Mouse (Mus musculus): ENCODE results near the gene Grhl3. TPM values are rescaled to one million over a fixed set of nuclear protein-coding genes. Genes with fewer than 3 reads are reported as not detected.

Gene Grhl3
- polyA plus RNA-seq, 1 experiment from 2014 or later: 6.8 TPM

DNA sequence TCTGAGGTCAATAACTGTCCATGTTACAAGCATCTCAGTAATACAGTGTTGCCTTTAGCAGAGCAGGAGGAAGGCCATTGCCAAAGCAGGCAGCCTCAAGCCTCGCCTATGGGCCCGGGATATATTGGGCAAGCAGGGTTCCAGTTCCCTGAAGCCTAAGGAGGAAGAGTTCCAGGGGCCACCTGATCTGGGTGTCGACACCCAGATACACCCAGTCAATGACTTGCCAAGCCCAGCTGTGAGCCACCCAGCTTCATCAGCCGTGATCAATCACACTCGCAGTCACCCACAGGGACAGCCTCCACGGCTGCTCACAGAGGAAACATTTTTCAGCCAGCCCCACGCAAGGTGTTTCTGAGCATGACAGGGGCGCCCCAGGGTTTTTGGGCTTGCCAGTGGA, 5.9 kb downstream of the Grhl3 start:
- peaks cover 82% of the 10 kb centered on the region for H3K4me1 ChIP-seq (ENCODE audit: control insufficient read depth, insufficient read depth, low read length)
- WGBS: 51% methylated on average over 8 of the region's 8 CpGs

DNA sequence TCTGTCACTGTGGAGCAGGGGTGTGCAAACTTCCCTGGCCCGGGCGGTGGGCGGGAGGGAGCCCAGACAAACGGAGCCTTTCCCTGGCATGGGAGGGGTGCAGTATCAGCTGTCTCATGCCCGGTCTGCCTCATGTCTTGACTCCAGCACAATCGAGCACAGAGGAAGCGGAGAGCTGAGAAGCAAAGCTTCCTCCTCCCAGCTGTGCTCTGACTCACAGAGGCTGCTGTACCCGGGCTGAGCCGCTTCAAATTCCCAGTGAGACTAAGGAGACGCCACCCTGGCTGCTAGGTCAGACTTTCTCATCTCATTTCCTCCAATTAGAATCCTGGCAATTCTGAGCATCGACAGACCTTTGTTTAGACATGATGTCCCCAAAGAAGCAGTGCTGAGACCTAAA, 6.4 kb downstream of the Grhl3 start:
- no peaks in the 10 kb centered on the region for H3K36me3 ChIP-seq (ENCODE audit: control insufficient read depth, insufficient read depth)
- no peak overlapping the region for H3K4me2 ChIP-seq (ENCODE audit: low read depth, low read length)
- no peaks in the 10 kb centered on the region for H3K9me3 ChIP-seq (replicated peaks; ENCODE audit: control insufficient read depth, low read length)
- peaks cover 2% of the 10 kb centered on the region; the same call in 1 of the 2 replicates for H3K27me3 ChIP-seq (ENCODE audit: control insufficient read depth, insufficient read depth, low read length)
- H3K4me3 ChIP-seq (ENCODE audit: low read length): no peak overlapping the region
- H3K4me1 ChIP-seq (ENCODE audit: control insufficient read depth, insufficient read depth, low read length): peaks cover 78% of the 10 kb centered on the region
- 33% methylated on average over 11 of the region's 11 CpGs for WGBS
- ATAC-seq (replicated peaks; ENCODE audit: extremely low read depth, insufficient read depth, low FRiP score): no peak
- H3K27ac ChIP-seq (ENCODE audit: low read length): peak overlapping the region; percentile 94
- H3K9ac ChIP-seq (ENCODE audit: low read length): peak overlapping the region; percentile 49

More for the DNA sequence above, 5.9 kb downstream of the Grhl3 start:
- H3K27ac ChIP-seq (ENCODE audit: low read length): peak overlapping the region; percentile 94
- H3K9ac ChIP-seq (ENCODE audit: low read length): peak overlapping the region; percentile 49
- H3K27me3 ChIP-seq (ENCODE audit: control insufficient read depth, insufficient read depth, low read length): peaks cover 4% of the 10 kb centered on the region; the same call in 1 of the 2 replicates
- no peak for ATAC-seq (replicated peaks; ENCODE audit: extremely low read depth, insufficient read depth, low FRiP score)
- no peak overlapping the region for H3K4me2 ChIP-seq (ENCODE audit: low read depth, low read length)
- no peak overlapping the region for H3K4me3 ChIP-seq (ENCODE audit: low read length)
- no peaks in the 10 kb centered on the region for H3K9me3 ChIP-seq (replicated peaks; ENCODE audit: control insufficient read depth, low read length)
- H3K36me3 ChIP-seq (ENCODE audit: control insufficient read depth, insufficient read depth): no peaks in the 10 kb centered on the region

DNA sequence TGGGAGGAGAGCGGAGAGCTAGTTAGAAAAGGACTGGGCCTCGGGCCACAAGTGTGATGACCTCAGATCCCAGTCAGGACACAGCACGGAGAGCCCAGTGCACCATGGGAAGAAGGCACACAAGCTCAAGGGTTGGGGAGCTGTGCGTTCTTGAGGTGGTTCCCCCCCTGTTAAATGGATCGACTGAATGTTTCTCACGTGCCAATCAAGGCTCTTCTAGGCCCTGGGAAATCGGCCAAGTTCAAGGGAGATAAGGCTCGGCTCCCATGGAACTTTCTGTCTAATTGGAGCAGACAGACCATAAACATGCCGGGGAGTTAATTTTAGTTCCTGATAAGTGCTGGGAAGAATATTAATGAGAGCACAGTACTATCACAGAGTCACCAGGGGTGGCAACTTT, 8.0 kb downstream of the Grhl3 start:
- H3K4me2 ChIP-seq (ENCODE audit: low read depth, low read length): peak overlapping the region; percentile 27; the same call in 1 of the 2 replicates
- peaks cover 4% of the 10 kb centered on the region; the same call in 1 of the 2 replicates for H3K36me3 ChIP-seq (ENCODE audit: control insufficient read depth, insufficient read depth)
- peak overlapping the region; percentile 37; the same call in 1 of the 2 replicates for H3K9ac ChIP-seq (ENCODE audit: low read length)
- peak overlapping the region; percentile 94 for H3K27ac ChIP-seq (ENCODE audit: low read length)
- no peaks in the 10 kb centered on the region for H3K9me3 ChIP-seq (replicated peaks; ENCODE audit: control insufficient read depth, low read length)
- no peak overlapping the region for H3K4me3 ChIP-seq (ENCODE audit: low read length)
- ATAC-seq (replicated peaks; ENCODE audit: extremely low read depth, insufficient read depth, low FRiP score): peak; percentile 86
- peaks cover 63% of the 10 kb centered on the region for H3K4me1 ChIP-seq (ENCODE audit: control insufficient read depth, insufficient read depth, low read length)
- no peaks in the 10 kb centered on the region for H3K27me3 ChIP-seq (ENCODE audit: control insufficient read depth, insufficient read depth, low read length)
- 18% methylated on average over 9 of the region's 9 CpGs for WGBS

DNA sequence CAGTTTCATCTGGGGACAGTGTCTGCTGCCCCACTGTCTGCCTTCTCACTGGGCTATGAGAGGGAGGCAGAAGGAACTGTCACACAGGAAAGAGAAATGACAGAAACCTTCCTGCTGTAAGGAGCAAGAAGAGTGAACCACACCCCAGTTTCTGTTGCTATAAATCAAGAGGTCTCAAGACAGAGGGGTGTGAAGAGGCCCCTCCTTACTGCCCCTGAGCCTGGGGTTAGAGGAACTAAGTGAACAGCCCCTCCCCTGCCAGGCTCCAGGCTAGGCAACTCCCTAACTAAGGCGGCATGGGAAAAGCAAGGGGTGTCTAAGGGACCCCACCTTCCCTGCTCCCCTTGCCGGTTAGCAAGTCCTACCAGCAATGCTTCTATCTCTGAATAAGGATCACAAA, 9.6 kb downstream of the Grhl3 start:
- no peak for ATAC-seq (replicated peaks; ENCODE audit: extremely low read depth, insufficient read depth, low FRiP score)
- no peak overlapping the region for H3K4me3 ChIP-seq (ENCODE audit: low read length)
- no peak overlapping the region for H3K4me2 ChIP-seq (ENCODE audit: low read depth, low read length)
- peak overlapping the region; percentile 47; the same call in 1 of the 2 replicates for H3K9ac ChIP-seq (ENCODE audit: low read length)
- no peaks in the 10 kb centered on the region for H3K9me3 ChIP-seq (replicated peaks; ENCODE audit: control insufficient read depth, low read length)
- H3K36me3 ChIP-seq (ENCODE audit: control insufficient read depth, insufficient read depth): peaks cover 5% of the 10 kb centered on the region; the same call in 1 of the 2 replicates
- H3K27ac ChIP-seq (ENCODE audit: low read length): 0 out of 2 replicates have a peak overlapping the region, but pooled peaks have one; percentile 28
- peaks cover 55% of the 10 kb centered on the region for H3K4me1 ChIP-seq (ENCODE audit: control insufficient read depth, insufficient read depth, low read length)
- 54% methylated on average over 2 of the region's 2 CpGs for WGBS
- no peaks in the 10 kb centered on the region for H3K27me3 ChIP-seq (ENCODE audit: control insufficient read depth, insufficient read depth, low read length)

DNA sequence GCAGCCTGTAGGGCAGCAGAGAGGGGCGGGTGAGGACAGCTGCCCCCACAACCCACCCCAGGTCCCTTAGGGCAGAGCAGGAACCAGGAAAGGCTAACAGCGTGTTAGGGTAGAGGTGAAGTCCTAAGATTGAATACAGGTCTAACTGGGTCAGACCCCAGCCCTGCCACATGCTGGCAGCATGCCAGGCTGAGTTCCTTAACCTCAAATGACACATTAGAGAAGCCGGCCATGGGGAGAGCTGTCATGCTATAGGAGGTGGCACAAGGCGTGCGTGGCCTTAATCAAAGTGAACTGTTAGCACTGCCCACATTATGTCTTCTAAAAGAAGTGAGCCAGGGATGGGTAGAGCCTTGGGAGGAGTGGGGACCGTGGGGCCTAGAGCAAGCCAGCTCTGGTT, 24.1 kb downstream of the Grhl3 start:
- H3K4me3 ChIP-seq (ENCODE audit: low read length): no peak overlapping the region
- no peaks in the 10 kb centered on the region for H3K27me3 ChIP-seq (ENCODE audit: control insufficient read depth, insufficient read depth, low read length)
- H3K9ac ChIP-seq (ENCODE audit: low read length): no peak overlapping the region
- H3K36me3 ChIP-seq (ENCODE audit: control insufficient read depth, insufficient read depth): no peaks in the 10 kb centered on the region
- no peak overlapping the region for H3K4me2 ChIP-seq (ENCODE audit: low read depth, low read length)
- H3K27ac ChIP-seq (ENCODE audit: low read length): no peak overlapping the region
- 60% methylated on average over 6 of the region's 6 CpGs for WGBS
- no peaks in the 10 kb centered on the region for H3K9me3 ChIP-seq (replicated peaks; ENCODE audit: control insufficient read depth, low read length)
- H3K4me1 ChIP-seq (ENCODE audit: control insufficient read depth, insufficient read depth, low read length): peaks cover 42% of the 10 kb centered on the region
- no peak for ATAC-seq (replicated peaks; ENCODE audit: extremely low read depth, insufficient read depth, low FRiP score)

DNA sequence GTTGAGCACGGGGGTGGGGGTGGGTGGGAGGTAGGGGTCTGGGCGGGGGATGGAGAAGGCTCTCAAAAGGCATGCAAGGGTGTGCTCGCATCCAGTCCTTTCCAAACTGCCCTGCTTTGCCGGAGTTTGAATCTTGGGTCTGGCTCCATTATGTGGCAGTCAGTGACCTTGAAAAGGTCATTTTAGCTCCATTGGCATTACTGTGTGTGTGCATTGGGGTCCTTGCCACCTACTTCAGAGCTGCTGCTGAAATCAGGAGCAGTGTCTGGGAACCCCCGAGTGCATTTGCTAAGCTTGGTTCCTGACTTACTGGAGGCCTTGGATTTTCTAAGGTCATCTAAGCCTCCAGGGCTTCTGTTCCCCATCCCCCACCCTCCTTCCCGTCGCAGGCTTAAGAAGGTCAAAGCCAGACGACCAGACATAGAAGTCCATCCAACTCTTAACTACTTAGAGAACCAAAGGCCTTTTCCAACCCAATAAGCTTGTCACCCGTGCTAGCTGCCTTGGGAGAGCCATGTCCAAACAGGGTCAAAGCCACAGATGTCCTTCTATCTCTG, 24.8 kb downstream of the Grhl3 start:
- 35% methylated on average over 9 of the region's 9 CpGs for WGBS
- H3K36me3 ChIP-seq (ENCODE audit: control insufficient read depth, insufficient read depth): no peaks in the 10 kb centered on the region
- H3K27me3 ChIP-seq (ENCODE audit: control insufficient read depth, insufficient read depth, low read length): no peaks in the 10 kb centered on the region
- H3K9ac ChIP-seq (ENCODE audit: low read length): no peak overlapping the region
- ATAC-seq (replicated peaks; ENCODE audit: extremely low read depth, insufficient read depth, low FRiP score): no peak
- H3K4me3 ChIP-seq (ENCODE audit: low read length): no peak overlapping the region
- no peak overlapping the region for H3K27ac ChIP-seq (ENCODE audit: low read length)
- peaks cover 46% of the 10 kb centered on the region for H3K4me1 ChIP-seq (ENCODE audit: control insufficient read depth, insufficient read depth, low read length)
- no peaks in the 10 kb centered on the region for H3K9me3 ChIP-seq (replicated peaks; ENCODE audit: control insufficient read depth, low read length)
- no peak overlapping the region for H3K4me2 ChIP-seq (ENCODE audit: low read depth, low read length)

DNA sequence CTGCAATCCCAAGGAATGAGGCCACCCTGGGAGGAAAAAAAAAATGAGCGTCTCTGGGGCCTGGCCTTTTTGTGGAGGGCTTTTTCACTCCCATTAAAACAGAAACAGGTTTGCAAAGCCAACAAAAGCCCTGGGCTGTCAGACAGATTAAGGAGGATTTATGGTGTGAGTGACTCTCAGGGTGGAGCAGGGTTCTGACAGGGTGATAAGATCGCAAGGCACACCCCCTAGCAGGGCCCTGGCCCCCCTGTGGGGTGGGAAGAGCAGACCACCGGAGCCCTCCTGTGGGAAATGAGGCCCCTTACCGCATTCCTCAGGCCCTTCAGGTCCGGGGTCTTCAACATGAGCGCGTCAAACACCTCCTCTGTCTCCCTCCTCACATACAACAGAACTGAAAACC, 25.3 kb downstream of the Grhl3 start:
- Histone ChIP-seq H3K4me1 (ENCODE audit: control insufficient read depth, insufficient read depth, low read length) (peaks cover 49% of the 10 kb centered on the region), H3K9ac (ENCODE audit: low read length) (no peak overlapping the region), H3K27me3 (ENCODE audit: control insufficient read depth, insufficient read depth, low read length) (no peaks in the 10 kb centered on the region), H3K4me3 (ENCODE audit: low read length) (no peak overlapping the region), H3K4me2 (ENCODE audit: low read depth, low read length) (no peak overlapping the region), H3K36me3 (ENCODE audit: control insufficient read depth, insufficient read depth) (no peaks in the 10 kb centered on the region), H3K27ac (ENCODE audit: low read length) (peak overlapping the region; percentile 43; the same call in 1 of the 2 replicates), H3K9me3 (replicated peaks; ENCODE audit: control insufficient read depth, low read length) (no peaks in the 10 kb centered on the region)
- 27% methylated on average over 7 of the region's 7 CpGs for WGBS
- no peak for ATAC-seq (replicated peaks; ENCODE audit: extremely low read depth, insufficient read depth, low FRiP score)

DNA sequence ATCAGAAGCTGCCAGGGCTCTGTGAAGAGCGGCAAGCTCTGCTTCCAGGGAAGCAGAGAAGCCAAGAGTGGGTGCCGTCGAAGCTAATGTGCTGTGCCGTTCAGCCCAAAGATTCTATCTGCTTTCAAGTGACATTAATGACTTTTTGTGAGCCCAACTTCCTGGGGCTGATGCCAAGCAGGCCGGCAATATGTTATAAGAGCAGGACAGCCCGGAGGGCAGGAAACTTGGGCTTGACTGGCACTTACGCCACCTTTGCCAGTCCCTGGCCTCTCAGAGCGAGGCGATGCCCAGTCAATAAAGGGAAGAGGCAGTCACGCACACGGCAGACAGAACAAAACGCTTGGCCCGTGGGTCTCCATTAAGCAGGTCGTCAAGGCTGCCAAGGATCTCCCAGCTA, 25.9 kb downstream of the Grhl3 start:
- no peaks in the 10 kb centered on the region for H3K27me3 ChIP-seq (ENCODE audit: control insufficient read depth, insufficient read depth, low read length)
- peaks cover 49% of the 10 kb centered on the region for H3K4me1 ChIP-seq (ENCODE audit: control insufficient read depth, insufficient read depth, low read length)
- WGBS: 50% methylated on average over 14 of the region's 14 CpGs
- no peak for ATAC-seq (replicated peaks; ENCODE audit: extremely low read depth, insufficient read depth, low FRiP score)
- no peak overlapping the region for H3K4me3 ChIP-seq (ENCODE audit: low read length)
- H3K9me3 ChIP-seq (replicated peaks; ENCODE audit: control insufficient read depth, low read length): no peaks in the 10 kb centered on the region
- no peak overlapping the region for H3K4me2 ChIP-seq (ENCODE audit: low read depth, low read length)
- H3K36me3 ChIP-seq (ENCODE audit: control insufficient read depth, insufficient read depth): no peaks in the 10 kb centered on the region
- peak overlapping the region; percentile 43 for H3K27ac ChIP-seq (ENCODE audit: low read length)
- H3K9ac ChIP-seq (ENCODE audit: low read length): peak overlapping the region; percentile 3; the same call in 1 of the 2 replicates

DNA sequence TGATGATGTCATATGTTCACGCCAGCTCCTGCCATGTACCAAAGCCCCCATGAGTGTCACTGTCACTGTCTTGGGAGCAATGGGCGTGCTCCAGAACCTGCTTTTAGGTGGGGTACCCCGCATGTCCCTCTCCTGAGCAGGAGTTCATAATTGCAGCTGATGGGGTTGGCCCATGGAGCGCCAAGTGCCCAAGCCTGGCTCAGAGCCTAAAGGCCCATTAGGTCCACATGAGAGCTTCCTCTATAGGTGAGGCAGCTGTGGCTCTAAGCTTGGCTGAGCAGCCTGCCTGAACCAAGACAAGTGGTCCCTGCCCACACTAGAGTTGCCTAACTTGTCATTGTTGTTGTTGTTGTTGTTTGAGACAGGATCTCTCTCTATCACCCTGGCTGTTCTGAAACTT, 26.6 kb downstream of the Grhl3 start:
- ATAC-seq (replicated peaks; ENCODE audit: extremely low read depth, insufficient read depth, low FRiP score): no peak
- Histone ChIP-seq H3K4me3 (ENCODE audit: low read length) (no peak overlapping the region), H3K4me1 (ENCODE audit: control insufficient read depth, insufficient read depth, low read length) (peaks cover 49% of the 10 kb centered on the region), H3K9me3 (replicated peaks; ENCODE audit: control insufficient read depth, low read length) (no peaks in the 10 kb centered on the region), H3K36me3 (ENCODE audit: control insufficient read depth, insufficient read depth) (no peaks in the 10 kb centered on the region), H3K27me3 (ENCODE audit: control insufficient read depth, insufficient read depth, low read length) (no peaks in the 10 kb centered on the region), H3K27ac (ENCODE audit: low read length) (peak overlapping the region; percentile 43), H3K9ac (ENCODE audit: low read length) (no peak overlapping the region), H3K4me2 (ENCODE audit: low read depth, low read length) (no peak overlapping the region)
- WGBS: 73% methylated on average over 4 of the region's 4 CpGs

All from heart, embryonic 16.5 days (tissue).